Mouse (Mus musculus) heart, embryonic 11.5 days (tissue): Measurements from ENCODE around the gene Gm4070. TPM values are rescaled to one million over a fixed set of nuclear protein-coding genes. Genes with fewer than 3 reads are reported as not detected.
A peak's percentile ranks its signal among the peaks of the same experiment; 100 is the strongest.
"Not testable (repeated sequence)": the region's sequence is repeated elsewhere in the genome, so short reads cannot be mapped to it uniquely, and the experiment has no call there.

ENCODE experiments used
- ATAC-seq: fragments of 200-750 bp; cut with Nextera tagmentation; replicated peaks from 2 replicates; pipeline ENCODE4 v1.8.0; 2017; ENCODE audit warnings: moderate library complexity; ENCODE audit not compliant: insufficient number of reproducible peaks, low FRiP score, low TSS enrichment
- H3K27ac ChIP-seq: fragments of 300-500 bp; sonication (generic); 2 replicates; pipeline ENCODE4 v1.5.1; 2014; ENCODE audit warnings: mild to moderate bottlenecking, low read depth, low read length
- H3K27me3 ChIP-seq: fragments of 300-500 bp; sonication (generic); 2 replicates; pipeline ENCODE4 v1.6.1; 2014; ENCODE audit warnings: mild to moderate bottlenecking, low read length, mixed read lengths; ENCODE audit not compliant: control insufficient read depth, insufficient read depth
- H3K36me3 ChIP-seq: fragments of 300-500 bp; sonication (generic); 2 replicates; pipeline ENCODE4 v1.6.1; 2014; ENCODE audit warnings: mild to moderate bottlenecking, low read length, moderate library complexity, mixed read lengths; ENCODE audit not compliant: control insufficient read depth, insufficient read depth
- H3K4me1 ChIP-seq: fragments of 300-500 bp; sonication (generic); 2 replicates; pipeline ENCODE4 v1.6.1; 2014; ENCODE audit warnings: low read length; ENCODE audit not compliant: control insufficient read depth, insufficient read depth
- H3K4me2 ChIP-seq: fragments of 300-500 bp; sonication (generic); 2 replicates; pipeline ENCODE4 v1.6.1; 2014; ENCODE audit warnings: mild to moderate bottlenecking, moderate library complexity
- H3K4me3 ChIP-seq: fragments of 300-500 bp; sonication (generic); 2 replicates; pipeline ENCODE4 v1.5.1; 2014; ENCODE audit warnings: low read depth, low read length
- H3K9ac ChIP-seq: fragments of 300-500 bp; sonication (generic); 2 replicates; pipeline ENCODE4 v1.6.1; 2014; ENCODE audit warnings: mild to moderate bottlenecking, low read depth, low read length, moderate library complexity
- H3K9me3 ChIP-seq: fragments of 300-500 bp; sonication (generic); replicated peaks from 2 replicates; pipeline ENCODE4 v1.6.1; 2016; ENCODE audit warnings: low read length; ENCODE audit not compliant: control insufficient read depth
- WGBS: fragments of 180-500 bp; shearing (Covaris S2); extraction: QIAGEN DNeasy Blood & Tissue Kit; methylation state at CpG from one replicate; pipeline ENCODE4 v1.1.7; 2014; ENCODE audit not compliant: insufficient replicate concordance; 5-methylcytosine and 5-hydroxymethylcytosine counted together
- polyA plus RNA-seq: library from polyadenylated mRNA; unstranded; fragments of >200 nt; fragmentation: Nextera tagmentation; extraction: Ambion mirVana; gene quantifications from 2 replicates; pipeline ENCODE4 v1.2.1, GENCODE M21; 2014

The Gm4070 gene
- polyA plus RNA-seq, result 0.17 and 0.31 TPM in 2 replicates

- H3K27ac ChIP-seq, H3K27me3 ChIP-seq, H3K4me3 ChIP-seq, H3K4me1 ChIP-seq, H3K9me3 ChIP-seq, H3K4me2 ChIP-seq, ATAC-seq, H3K9ac ChIP-seq, H3K36me3 ChIP-seq: not testable (repeated sequence)
- WGBS, result 45% methylated on average over 1 of the region's 1 CpGs
Observed at GRCm38 (mm10) chr7:105953812-105954211, at the start of gene Gm4070. TSS of gene Gm4070 (minus strand) at chr7:105953967.

- not testable (repeated sequence) for ATAC-seq, H3K4me1 ChIP-seq
Observed at GRCm38 (mm10) chr7:105954540-105954939, 773 bp upstream of the Gm4070 start.

GRCm38 (mm10) chr7:105952408-105952807 is 1.4 kb downstream of the Gm4070 start:
- not testable (repeated sequence) for H3K27me3 ChIP-seq, H3K9me3 ChIP-seq, ATAC-seq, H3K4me3 ChIP-seq, H3K9ac ChIP-seq, H3K27ac ChIP-seq, H3K36me3 ChIP-seq, H3K4me1 ChIP-seq, H3K4me2 ChIP-seq
- no CpG with 5 or more reads among the region's 5 CpGs for WGBS

More at GRCm38 (mm10) chr7:105954540-105954939, 773 bp upstream of the Gm4070 start:
- not testable (repeated sequence) for H3K9me3 ChIP-seq, H3K27me3 ChIP-seq, H3K4me3 ChIP-seq, H3K9ac ChIP-seq, H3K4me2 ChIP-seq, H3K27ac ChIP-seq, H3K36me3 ChIP-seq

- H3K4me3 ChIP-seq, H3K9me3 ChIP-seq, H3K9ac ChIP-seq, H3K36me3 ChIP-seq, H3K27ac ChIP-seq, ATAC-seq, H3K4me2 ChIP-seq, H3K27me3 ChIP-seq, H3K4me1 ChIP-seq: not testable (repeated sequence)
- WGBS, result 83% methylated on average over 1 of the region's 3 CpGs
Observed at GRCm38 (mm10) chr7:105945238-105945637, 8.5 kb downstream of the Gm4070 start.

- not testable (repeated sequence) for H3K27me3 ChIP-seq, H3K27ac ChIP-seq, H3K9me3 ChIP-seq, H3K9ac ChIP-seq, H3K4me2 ChIP-seq, H3K4me1 ChIP-seq, ATAC-seq, H3K4me3 ChIP-seq, H3K36me3 ChIP-seq
- WGBS, result no CpG with 5 or more reads among the region's 1 CpGs
Observed at GRCm38 (mm10) chr7:105932132-105932531, 21.6 kb downstream of the Gm4070 start.

GRCm38 (mm10) chr7:105883588-105884336 is 70.0 kb downstream of the Gm4070 start:
- not testable (repeated sequence) for H3K27me3 ChIP-seq, H3K4me1 ChIP-seq, H3K4me3 ChIP-seq, H3K4me2 ChIP-seq, H3K9me3 ChIP-seq, H3K9ac ChIP-seq, H3K36me3 ChIP-seq, H3K27ac ChIP-seq
- 0 out of 2 replicates have a peak, but pooled peaks have one; percentile 65 for ATAC-seq
- WGBS, result no CpG with 5 or more reads among the region's 2 CpGs

GRCm38 (mm10) chr7:105879717-105880484 is 73.9 kb downstream of the Gm4070 start:
- H3K27ac ChIP-seq, H3K9ac ChIP-seq, H3K27me3 ChIP-seq, ATAC-seq, H3K36me3 ChIP-seq, H3K4me1 ChIP-seq, H3K4me2 ChIP-seq, H3K9me3 ChIP-seq, H3K4me3 ChIP-seq: not testable (repeated sequence)
- WGBS, result 73% methylated on average over 1 of the region's 2 CpGs

- not testable (repeated sequence) for H3K9ac ChIP-seq, H3K4me2 ChIP-seq, H3K27ac ChIP-seq, H3K27me3 ChIP-seq, H3K4me3 ChIP-seq, ATAC-seq, H3K4me1 ChIP-seq, H3K9me3 ChIP-seq, H3K36me3 ChIP-seq
- WGBS, result no CpG with 5 or more reads among the region's 2 CpGs
Observed at GRCm38 (mm10) chr7:105855718-105856560, 97.8 kb downstream of the Gm4070 start.
